Mouse (Mus musculus): Measurements from ENCODE around the gene Tk1. TPM values are rescaled to one million over a fixed set of nuclear protein-coding genes. Genes with fewer than 3 reads are reported as not detected.
"Not testable (repeated sequence)": the region's sequence is repeated elsewhere in the genome, so short reads cannot be mapped to it uniquely, and the experiment has no call there.

Tk1 gene
- total RNA-seq, 2 experiments from 2014 or later: 14.3 to 20.5 TPM

- peak; percentile 51 for DNase-seq
Measured at GRCm38 (mm10) chr11:117822728-117823241, 3.1 kb downstream of the Tk1 start.

GRCm38 (mm10) chr11:117821868-117822267, 4.0 kb downstream of the Tk1 start:
- DNase-seq: no peak

- DNase-seq: no peak
Measured at GRCm38 (mm10) chr11:117820173-117820572, 5.7 kb downstream of the Tk1 start.

- no peak for DNase-seq
Measured at GRCm38 (mm10) chr11:117819095-117819494, 6.8 kb downstream of the Tk1 start.

GRCm38 (mm10) chr11:117816389-117816996, 9.4 kb downstream of the Tk1 start:
- DNase-seq: no peak

GRCm38 (mm10) chr11:117815850-117816249, 10.0 kb downstream of the Tk1 start:
- DNase-seq: not testable (repeated sequence)

GRCm38 (mm10) chr11:117814704-117815366, 11.1 kb downstream of the Tk1 start:
- no peak for DNase-seq

- no peak for DNase-seq
Measured at GRCm38 (mm10) chr11:117813867-117814266, 12.0 kb downstream of the Tk1 start.

- DNase-seq: peak; percentile 88
Measured at GRCm38 (mm10) chr11:117810401-117811046, 15.4 kb downstream of the Tk1 start.

GRCm38 (mm10) chr11:117809407-117810311, 16.2 kb downstream of the Tk1 start, which contains the start of the genes Gm20708 and Syngr2:
Gm20708 (plus strand) TSS chr11:117809668.
Syngr2 (plus strand) TSS chr11:117809668.
- peak; percentile 77 for DNase-seq

GRCm38 (mm10) chr11:117806781-117807180, 19.1 kb downstream of the Tk1 start:
- DNase-seq: no peak

GRCm38 (mm10) chr11:117803166-117803688, 22.7 kb downstream of the Tk1 start:
- DNase-seq: no peak

GRCm38 (mm10) chr11:117801650-117802049, 24.2 kb downstream of the Tk1 start:
- DNase-seq: no peak

- no peak for DNase-seq
Measured at GRCm38 (mm10) chr11:117800038-117800437, 25.9 kb downstream of the Tk1 start.

GRCm38 (mm10) chr11:117799174-117799573, 26.7 kb downstream of the Tk1 start:
- no peak for DNase-seq

- DNase-seq: no peak
Measured at GRCm38 (mm10) chr11:117798160-117798541, 27.7 kb downstream of the Tk1 start.

GRCm38 (mm10) chr11:117797511-117798159, 28.3 kb downstream of the Tk1 start, which contains the start of gene 6030468B19Rik:
6030468B19Rik (plus strand) TSS chr11:117797660.
- no peak for DNase-seq

GRCm38 (mm10) chr11:117796954-117797353, 28.9 kb downstream of the Tk1 start:
- DNase-seq: no peak

- no peak for DNase-seq
Measured at GRCm38 (mm10) chr11:117794035-117794551, 31.8 kb downstream of the Tk1 start.

GRCm38 (mm10) chr11:117792281-117792888, 33.5 kb downstream of the Tk1 start:
- no peak for DNase-seq

GRCm38 (mm10) chr11:117791441-117791761, 34.5 kb downstream of the Tk1 start:
- DNase-seq: no peak
